ENCODE assay signal across 25 mouse cellular contexts in genomic region chr8:77173736-77174135, GRCm38 (mm10).
DNase-seq lines count a peak whose midpoint lies in the region; ATAC-seq and TF ChIP-seq lines count a peak whose summit lies in the region.
"Had no signal": no experiment of that assay in that cellular context is flagged by ENCODE, and none has a peak within 500 bp of the region (broad histone marks: within the 10 kb centered on the region; RNA-seq: fewer than 3 reads in every experiment).

No protein-coding gene starts in this region.

- H3K4me1 ChIP-seq in limb, embryonic 13.5 days: no peaks in the 10 kb centered on the region
- H3K4me1 ChIP-seq in limb, embryonic 10.5 days: peaks cover 8% of the 10 kb centered on the region
- H3K4me1 ChIP-seq: stomach, embryonic 15.5 days had no signal

- H3K27me3 ChIP-seq in limb, embryonic 13.5 days: no peaks in the 10 kb centered on the region
- H3K27me3 ChIP-seq in limb, embryonic 10.5 days (ENCODE audit: low read depth, poor library complexity, severe bottlenecking): no peaks in the 10 kb centered on the region
- H3K27me3 ChIP-seq in myocyte (ENCODE audit: control insufficient read depth, insufficient read depth, insufficient read length): peaks cover 3% of the 10 kb centered on the region
- H3K27me3 ChIP-seq: stomach, embryonic 15.5 days had no signal

- TF ChIP-seq POLR2A in myocyte (IDR thresholded peaks at IDR 0.05; ENCODE audit: insufficient read length, low read depth): no peak

- no peak overlapping the region for H3ac ChIP-seq in myocyte (ENCODE audit: control insufficient read depth, insufficient read length)

- intact Hi-C loops in heart, postnatal 36 days (cut with DNase I): no loop called here

- H3K36me3 ChIP-seq in limb, embryonic 13.5 days: no peaks in the 10 kb centered on the region
- no peaks in the 10 kb centered on the region for H3K36me3 ChIP-seq in limb, embryonic 10.5 days
- no peaks in the 10 kb centered on the region for H3K36me3 ChIP-seq in myocyte (ENCODE audit: control insufficient read depth, insufficient read depth)
- H3K36me3 ChIP-seq: forebrain, embryonic 10.5 days; midbrain, embryonic 10.5 days; stomach, embryonic 15.5 days had no signal

- no peak overlapping the region for H3K27ac ChIP-seq in limb, embryonic 13.5 days
- no peak overlapping the region for H3K27ac ChIP-seq in limb, embryonic 10.5 days
- H3K27ac ChIP-seq: forebrain, embryonic 10.5 days; hindbrain, postnatal 0 days; midbrain, embryonic 10.5 days; stomach, embryonic 15.5 days had no signal

- peak; percentile 50; the same call in 1 of the 2 replicates for ATAC-seq in frontal cortex, adult (ENCODE audit: low TSS enrichment)
- ATAC-seq in limb, embryonic 13.5 days (ENCODE audit: low FRiP score, low read depth): peak; percentile 44; the same call in 1 of the 2 replicates
- no peak for ATAC-seq in activated CD4-positive, CD25-positive, alpha-beta regulatory T cell, adult 4 months
- ATAC-seq: CD4-positive, CD25-positive, alpha-beta regulatory T cell, adult 4 months; forebrain, embryonic 16.5 days; hindbrain, postnatal 0 days; intestine, postnatal 0 days; midbrain, embryonic 16.5 days had no signal

- H3K9ac ChIP-seq in limb, embryonic 13.5 days: no peak overlapping the region
- H3K9ac ChIP-seq: stomach, embryonic 15.5 days had no signal

- no peaks in the 10 kb centered on the region for H3K9me3 ChIP-seq in limb, embryonic 13.5 days
- H3K9me3 ChIP-seq in limb, embryonic 10.5 days (replicated peaks): no peaks in the 10 kb centered on the region
- H3K9me3 ChIP-seq: forebrain, embryonic 10.5 days; midbrain, embryonic 10.5 days; stomach, embryonic 15.5 days had no signal

- H3K4me2 ChIP-seq in limb, embryonic 13.5 days (replicated peaks): no peak overlapping the region
- H3K4me2 ChIP-seq in myocyte (ENCODE audit: low read depth): no peak overlapping the region
- H3K4me2 ChIP-seq: stomach, embryonic 15.5 days had no signal

- DNase-seq in frontal cortex, postnatal 36 days (ENCODE audit: low spot score in 2 of 2): no peak
- peak; percentile 12 for DNase-seq in heart, adult 8-10 months (ENCODE audit: low spot score)
- no peak for DNase-seq in heart, postnatal 36 days
- DNase-seq in limb, embryonic 10.5 days (ENCODE audit: low spot score): no peak
- DNase-seq: adrenal gland, adult 2 months; cerebellum, adult 11-12 months; cerebellum, postnatal 14 days; kidney, postnatal 4 days; layer of hippocampus, adult 9-11 months; left cerebral cortex, postnatal 4 days; right cerebral cortex, adult 18-20 months; right cerebral cortex, postnatal 4 days; thymus, adult 2 months had no signal

- 37% methylated on average over 3 of the region's 3 CpGs for WGBS in limb, embryonic 13.5 days
- WGBS in limb, embryonic 10.5 days: 32% methylated on average over 3 of the region's 3 CpGs

- no peaks in the 10 kb centered on the region for H3K79me2 ChIP-seq in myocyte (ENCODE audit: control insufficient read depth, insufficient read depth)

- H3K4me3 ChIP-seq in limb, embryonic 13.5 days: no peak overlapping the region
- no peak overlapping the region for H3K4me3 ChIP-seq in limb, embryonic 10.5 days
- no peak overlapping the region for H3K4me3 ChIP-seq in myocyte
- H3K4me3 ChIP-seq: forebrain, embryonic 10.5 days; midbrain, embryonic 10.5 days; stomach, embryonic 15.5 days had no signal

TF ChIP-seq in myocyte, 11 proteins besides CTCF, POLR2A, EP300 and RAD21:
- TF ChIP-seq TCF12 (IDR thresholded peaks at IDR 0.05; ENCODE audit: insufficient read depth, poor library complexity, severe bottlenecking) (peak; percentile 21), MYOD1 (IDR thresholded peaks at IDR 0.05; ENCODE audit: control insufficient read depth in 1 of 3, insufficient read length in 2 of 3, low read depth in 2 of 3) (peak in 2 of 3 experiments; percentile 59 to 74), USF1 (IDR thresholded peaks at IDR 0.05; ENCODE audit: low read depth) (no peak), MYOG (IDR thresholded peaks at IDR 0.05; ENCODE audit: control insufficient read depth in 1 of 3, insufficient read depth in 1 of 3, insufficient read length in 2 of 3, low read depth in 2 of 3) (peak in 2 of 3 experiments; percentile 33 to 59)
